Mouse (Mus musculus) liver, embryonic 11.5 days (tissue): ENCODE data around the gene 3110082I17Rik. TPM values are rescaled to one million over a fixed set of nuclear protein-coding genes. Genes with fewer than 3 reads are reported as not detected.
"Not testable (repeated sequence)": the region's sequence is repeated elsewhere in the genome, so short reads cannot be mapped to it uniquely, and the experiment has no call there.

Experiments
- ATAC-seq: fragments of 200-750 bp; cut with Nextera tagmentation; replicated peaks from 2 replicates; pipeline ENCODE4 v1.8.0; 2017; ENCODE audit warnings: moderate number of reproducible peaks, mild to moderate bottlenecking, moderate TSS enrichment, moderate library complexity; ENCODE audit not compliant: low FRiP score
- DNase-seq: peaks from one replicate; pipeline ENCODE4 v3.0.0-alpha.2; 2017; ENCODE audit warnings: low spot score
- H3K27ac ChIP-seq: fragments of 300-500 bp; sonication (generic); 2 replicates; pipeline ENCODE4 v1.5.1; 2014; ENCODE audit warnings: mild to moderate bottlenecking, low read depth, low read length, control low read depth
- H3K27me3 ChIP-seq: fragments of 300-500 bp; sonication (generic); replicated peaks from 2 replicates; pipeline ENCODE4 v1.6.1; 2014; ENCODE audit warnings: low read length, mixed read lengths; ENCODE audit not compliant: control insufficient read depth, insufficient read depth
- H3K36me3 ChIP-seq: fragments of 300-500 bp; sonication (generic); 2 replicates; pipeline ENCODE4 v1.6.1; 2014; ENCODE audit warnings: mild to moderate bottlenecking, low read length, moderate library complexity, mixed read lengths; ENCODE audit not compliant: control insufficient read depth, insufficient read depth
- H3K4me1 ChIP-seq: fragments of 300-500 bp; sonication (generic); replicated peaks from 2 replicates; pipeline ENCODE4 v1.6.1; 2014; ENCODE audit warnings: low read length, mixed read lengths; ENCODE audit not compliant: control insufficient read depth, insufficient read depth
- H3K4me2 ChIP-seq: fragments of 300-500 bp; sonication (generic); 2 replicates; pipeline ENCODE4 v1.6.1; 2014; ENCODE audit warnings: mild to moderate bottlenecking, control low read depth, moderate library complexity
- H3K4me3 ChIP-seq: fragments of 300-500 bp; sonication (generic); 2 replicates; pipeline ENCODE4 v1.5.1; 2014; ENCODE audit warnings: low read depth, low read length, control low read depth
- H3K9ac ChIP-seq: fragments of 300-500 bp; sonication (generic); 2 replicates; pipeline ENCODE4 v1.6.1; 2014; ENCODE audit warnings: low read depth, low read length, control low read depth
- H3K9me3 ChIP-seq: fragments of 300-500 bp; sonication (generic); 2 replicates; pipeline ENCODE4 v1.6.1; 2016; ENCODE audit warnings: low read length, inconsistent platforms, mixed read lengths; ENCODE audit not compliant: control insufficient read depth
- WGBS: fragments of 180-500 bp; shearing (Covaris S2); extraction: QIAGEN DNeasy Blood & Tissue Kit; methylation state at CpG from one replicate; pipeline ENCODE4 v1.1.7; 2014; 5-methylcytosine and 5-hydroxymethylcytosine counted together
- polyA plus RNA-seq: library from polyadenylated mRNA; unstranded; fragments of >200 nt; fragmentation: Nextera tagmentation; extraction: Ambion mirVana; gene quantifications from 2 replicates; pipeline ENCODE4 v1.2.1, GENCODE M21; 2014

The 3110082I17Rik gene
- polyA plus RNA-seq, 1 experiment from 2014 or later: 49.4 TPM

- peak overlapping the region; percentile 28 for H3K4me3 ChIP-seq
- H3K4me1 ChIP-seq: peaks cover 67% of the 10 kb centered on the region
- H3K9ac ChIP-seq: peak overlapping the region; percentile 73
- H3K27me3 ChIP-seq: no peaks in the 10 kb centered on the region
- DNase-seq (no peak), ATAC-seq (no peak)
- peaks cover 16% of the 10 kb centered on the region for H3K36me3 ChIP-seq
- H3K9me3 ChIP-seq: no peaks in the 10 kb centered on the region
- H3K27ac ChIP-seq: peak overlapping the region; percentile 68
- 88% methylated on average over 11 of the region's 11 CpGs for WGBS
- H3K4me2 ChIP-seq: peak overlapping the region; percentile 55
Observed at GRCm38 (mm10) chr5:139391309-139391990, 68.9 kb downstream of the 3110082I17Rik start.

- 57% methylated on average over 5 of the region's 5 CpGs for WGBS
- not testable (repeated sequence) for H3K9me3 ChIP-seq, H3K27me3 ChIP-seq, DNase-seq
- Histone ChIP-seq H3K9ac (peak overlapping the region; percentile 73), H3K4me1 (peaks cover 76% of the 10 kb centered on the region), H3K36me3 (peaks cover 16% of the 10 kb centered on the region), H3K4me2 (peak overlapping the region; percentile 67), H3K27ac (peak overlapping the region; percentile 100), H3K4me3 (peak overlapping the region; percentile 40)
- peak; percentile 27 for ATAC-seq
Observed at GRCm38 (mm10) chr5:139390324-139391119, 69.8 kb downstream of the 3110082I17Rik start.

DNA sequence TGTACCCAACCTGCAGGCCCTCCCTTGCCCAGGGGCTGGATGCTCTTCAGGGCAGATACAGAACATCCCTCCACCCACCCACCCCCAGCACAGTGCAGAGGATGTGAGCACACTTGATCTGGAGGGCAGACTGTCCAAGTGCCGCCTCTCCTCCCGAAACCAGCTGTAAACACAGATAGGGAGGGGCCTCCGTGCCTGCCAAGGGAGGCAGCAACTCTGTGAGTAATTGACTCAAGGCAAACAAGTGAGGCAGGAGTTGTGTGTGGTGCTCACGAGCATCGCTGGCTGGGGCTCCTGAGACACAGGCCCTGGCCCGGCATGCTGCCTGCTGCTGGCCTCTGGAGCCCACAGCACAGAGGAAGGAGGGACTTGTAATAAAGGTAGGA is 70.7 kb downstream of the 3110082I17Rik start:
- peaks cover 16% of the 10 kb centered on the region for H3K36me3 ChIP-seq
- no peaks in the 10 kb centered on the region for H3K9me3 ChIP-seq
- peak overlapping the region; percentile 73 for H3K9ac ChIP-seq
- peak overlapping the region; percentile 100 for H3K27ac ChIP-seq
- peaks cover 77% of the 10 kb centered on the region for H3K4me1 ChIP-seq
- H3K27me3 ChIP-seq: no peaks in the 10 kb centered on the region
- DNase-seq: peak; percentile 75
- WGBS: 11% methylated on average over 6 of the region's 6 CpGs
- H3K4me3 ChIP-seq: peak overlapping the region; percentile 40
- H3K4me2 ChIP-seq: peak overlapping the region; percentile 67
- ATAC-seq: peak; percentile 85

DNA sequence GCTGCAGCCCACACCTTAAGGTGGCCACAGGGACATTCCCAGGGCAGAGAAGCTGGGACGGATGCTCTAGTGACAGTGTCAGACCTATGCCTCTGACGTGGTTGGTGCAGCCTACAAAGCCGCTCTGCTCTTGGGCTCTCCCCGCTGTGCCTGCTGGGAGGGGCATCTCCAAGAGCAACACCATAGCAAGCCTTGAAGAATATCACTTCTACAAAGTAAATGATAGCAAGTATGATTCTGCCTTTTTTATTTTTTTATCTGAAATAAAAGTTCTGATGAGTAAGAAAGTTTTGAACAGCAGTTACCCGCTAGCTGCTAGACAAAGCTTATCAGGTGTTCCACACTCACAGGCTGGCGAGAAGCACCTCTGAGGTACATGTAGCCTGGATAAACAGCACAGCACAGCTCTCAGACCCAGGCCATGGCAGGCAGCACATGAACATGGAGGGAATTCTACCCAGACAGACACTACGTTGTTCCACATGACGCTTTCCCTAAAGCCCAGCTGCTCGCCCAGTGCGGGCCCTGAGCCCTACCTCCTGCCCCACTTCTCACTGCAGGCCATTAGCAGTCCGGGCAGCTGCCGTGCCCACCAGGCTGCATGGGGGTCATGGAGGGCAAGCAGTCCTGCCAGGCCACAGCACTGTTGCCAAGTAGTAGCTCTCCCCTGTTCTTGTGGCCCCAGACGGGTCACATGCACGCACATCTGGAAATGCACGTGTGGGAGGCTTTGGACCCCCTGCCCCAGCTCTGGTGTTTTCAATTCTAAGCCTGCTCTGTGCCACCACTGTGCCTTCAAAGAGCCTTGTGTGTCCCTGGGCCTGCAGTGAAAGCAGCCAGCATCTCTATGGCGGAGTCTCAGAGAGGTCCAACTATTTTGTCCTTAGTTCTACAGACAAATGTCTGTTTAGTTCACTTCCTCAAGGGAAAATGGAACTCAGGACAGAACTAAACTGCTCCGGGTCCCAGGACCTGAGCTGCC is 71.3 kb downstream of the 3110082I17Rik start:
- DNase-seq: no peak
- 58% methylated on average over 17 of the region's 17 CpGs for WGBS
- Histone ChIP-seq H3K4me3 (peak overlapping the region; percentile 40), H3K9ac (peak overlapping the region; percentile 73), H3K9me3 (no peaks in the 10 kb centered on the region), H3K27ac (peak overlapping the region; percentile 100), H3K36me3 (peaks cover 16% of the 10 kb centered on the region), H3K4me2 (peak overlapping the region; percentile 67), H3K27me3 (no peaks in the 10 kb centered on the region), H3K4me1 (peaks cover 77% of the 10 kb centered on the region)
- peak; percentile 80 for ATAC-seq

GRCm38 (mm10) chr5:139388195-139388570 is 72.1 kb downstream of the 3110082I17Rik start:
- H3K27me3 ChIP-seq: no peaks in the 10 kb centered on the region
- WGBS: 52% methylated on average over 4 of the region's 4 CpGs
- ATAC-seq (no peak), DNase-seq (no peak)
- H3K36me3 ChIP-seq: peaks cover 14% of the 10 kb centered on the region
- H3K9ac ChIP-seq: peak overlapping the region; percentile 73
- H3K4me1 ChIP-seq: peaks cover 82% of the 10 kb centered on the region
- peak overlapping the region; percentile 67 for H3K4me2 ChIP-seq
- no peaks in the 10 kb centered on the region for H3K9me3 ChIP-seq
- peak overlapping the region; percentile 100 for H3K27ac ChIP-seq
- peak overlapping the region; percentile 20; the same call in 1 of the 2 replicates for H3K4me3 ChIP-seq

DNA sequence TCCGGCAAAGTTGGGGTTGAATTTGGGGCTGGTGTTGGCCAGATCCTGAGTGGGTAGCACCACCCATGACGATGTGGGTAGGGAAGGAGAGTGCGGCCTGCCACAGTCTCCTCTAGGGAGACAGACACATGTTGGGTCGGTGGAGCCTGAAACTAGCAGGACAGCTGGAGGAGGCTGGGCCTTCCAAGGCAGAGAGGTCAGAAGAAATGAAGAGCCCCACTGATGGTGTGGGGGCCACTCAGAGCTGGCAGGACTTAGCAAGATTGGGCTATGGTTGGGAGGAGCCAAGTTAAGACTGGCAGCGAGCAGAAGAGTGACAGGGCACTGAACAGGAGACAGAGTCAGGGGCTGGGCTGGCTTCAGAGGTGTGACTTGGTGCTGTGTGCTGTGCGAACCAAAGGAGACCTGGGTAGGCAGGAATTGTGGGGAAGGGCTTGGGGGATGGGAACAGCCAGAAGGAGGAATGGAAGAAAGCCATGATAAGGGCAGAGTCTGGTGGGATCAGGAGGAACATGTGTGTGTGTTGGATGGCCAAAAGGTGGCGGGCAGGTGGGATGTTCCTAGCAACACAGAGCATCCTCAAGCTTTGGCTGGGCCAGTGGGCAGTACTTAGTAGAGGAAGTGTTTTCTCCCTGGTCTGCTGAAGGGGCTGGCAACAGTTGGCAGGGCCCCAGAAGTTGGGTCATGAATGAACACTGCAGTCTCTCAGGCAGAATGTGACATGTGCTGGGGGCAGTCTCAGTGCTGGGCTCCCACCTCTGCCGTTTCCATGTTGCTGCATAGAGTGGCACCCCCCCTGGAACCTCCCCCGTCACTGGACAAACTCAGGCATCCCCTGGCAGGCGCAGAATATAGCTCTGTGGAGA is 72.8 kb downstream of the 3110082I17Rik start:
- Histone ChIP-seq H3K4me1 (peaks cover 88% of the 10 kb centered on the region), H3K4me3 (peak overlapping the region; percentile 20; the same call in 1 of the 2 replicates), H3K4me2 (peak overlapping the region; percentile 67), H3K27ac (peak overlapping the region; percentile 100), H3K9me3 (no peaks in the 10 kb centered on the region), H3K9ac (peak overlapping the region; percentile 73), H3K36me3 (peaks cover 8% of the 10 kb centered on the region), H3K27me3 (no peaks in the 10 kb centered on the region)
- ATAC-seq (no peak), DNase-seq (no peak)
- 80% methylated on average over 10 of the region's 10 CpGs for WGBS

DNA sequence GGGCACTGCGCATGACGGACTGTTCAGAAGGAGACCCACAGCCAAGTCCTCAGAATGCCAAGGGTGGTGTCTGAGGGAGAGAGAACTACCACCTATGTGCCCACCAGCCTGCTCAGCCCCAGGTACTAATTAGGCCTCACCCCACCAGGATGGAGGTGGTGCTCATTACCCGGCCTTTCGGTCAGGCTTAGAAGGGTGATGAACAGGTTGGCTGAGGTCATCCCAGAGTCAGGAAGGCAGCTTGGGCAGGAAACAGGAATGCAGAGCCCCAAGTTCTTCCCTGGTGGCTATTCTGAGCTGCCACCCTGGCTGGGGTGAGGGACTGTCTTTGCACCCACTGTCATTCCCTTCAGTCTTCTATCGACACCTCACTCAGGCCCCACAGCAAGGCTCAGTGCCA is 74.3 kb downstream of the 3110082I17Rik start:
- peak overlapping the region; percentile 100; the same call in 1 of the 2 replicates for H3K27ac ChIP-seq
- ATAC-seq: no peak

More for the DNA sequence above, 74.3 kb downstream of the 3110082I17Rik start:
- no peaks in the 10 kb centered on the region for H3K9me3 ChIP-seq
- peaks cover 2% of the 10 kb centered on the region; the same call in 1 of the 2 replicates for H3K36me3 ChIP-seq
- WGBS: 92% methylated on average over 5 of the region's 5 CpGs
- no peak overlapping the region for H3K4me3 ChIP-seq
- peak overlapping the region; percentile 26 for H3K9ac ChIP-seq
- peaks cover 92% of the 10 kb centered on the region for H3K4me1 ChIP-seq
- no peaks in the 10 kb centered on the region for H3K27me3 ChIP-seq
- no peak for DNase-seq
- no peak overlapping the region for H3K4me2 ChIP-seq
